Mouse (Mus musculus): ENCODE results near the gene Abca7. TPM values are rescaled to one million over a fixed set of nuclear protein-coding genes. Genes with fewer than 3 reads are reported as not detected.

Gene Abca7
- total RNA-seq, 2 experiments from 2014 or later, result 8.5 to 9.8 TPM

GRCm38 (mm10) chr10:79970415-79971182, 25.7 kb upstream of the Abca7 start, which contains the start of gene Grin3b:
Gene Grin3b (plus strand): TSS chr10:79970715.
- intact Hi-C loops (cut with DNase I), result no loop called here
- no peak for DNase-seq (ENCODE audit: extremely low spot score in 1 of 2, low spot score in 2 of 2)

- no peak for DNase-seq (ENCODE audit: extremely low spot score in 1 of 2, low spot score in 2 of 2)
- intact Hi-C loops (cut with DNase I), result no loop called here
Observed at GRCm38 (mm10) chr10:79971183-79971497, 25.2 kb upstream of the Abca7 start.

- peak in 1 of 2 experiments; percentile 70 for DNase-seq (ENCODE audit: extremely low spot score in 1 of 2, low spot score in 2 of 2)
- intact Hi-C loops (cut with DNase I), result no loop called here
Observed at GRCm38 (mm10) chr10:79972831-79973230, 23.5 kb upstream of the Abca7 start.

- no peak for DNase-seq (ENCODE audit: extremely low spot score in 1 of 2, low spot score in 2 of 2)
- intact Hi-C loops (cut with DNase I), result no loop called here
Observed at GRCm38 (mm10) chr10:79974087-79974486, 22.2 kb upstream of the Abca7 start.

- DNase-seq (ENCODE audit: extremely low spot score in 1 of 2, low spot score in 2 of 2), result no peak
- intact Hi-C loops (cut with DNase I), result no loop called here
Observed at GRCm38 (mm10) chr10:79974668-79975067, 21.6 kb upstream of the Abca7 start.

GRCm38 (mm10) chr10:79976071-79976721, 20.1 kb upstream of the Abca7 start:
- intact Hi-C loops (cut with DNase I), result no loop called here
- no peak for DNase-seq (ENCODE audit: extremely low spot score in 1 of 2, low spot score in 2 of 2)

GRCm38 (mm10) chr10:79976722-79977107, 19.6 kb upstream of the Abca7 start:
- peak in 1 of 2 experiments; percentile 38 for DNase-seq (ENCODE audit: extremely low spot score in 1 of 2, low spot score in 2 of 2)

GRCm38 (mm10) chr10:79977324-79977723, 19.0 kb upstream of the Abca7 start:
- peak in 1 of 2 experiments; percentile 35 for DNase-seq (ENCODE audit: extremely low spot score in 1 of 2, low spot score in 2 of 2)
- intact Hi-C loops (cut with DNase I), result no loop called here

More at GRCm38 (mm10) chr10:79976722-79977107, 19.6 kb upstream of the Abca7 start:
- intact Hi-C loops (cut with DNase I), result no loop called here

- intact Hi-C loops (cut with DNase I), result no loop called here
- no peak for DNase-seq (ENCODE audit: extremely low spot score in 1 of 2, low spot score in 2 of 2)
Observed at GRCm38 (mm10) chr10:79978061-79978460, 18.2 kb upstream of the Abca7 start.

- peak in 1 of 2 experiments; percentile 45 for DNase-seq (ENCODE audit: extremely low spot score in 1 of 2, low spot score in 2 of 2)
- intact Hi-C loops (cut with DNase I), result loop anchor here (10.0 kb wide), 1 partner anchor 265 kb away; the partner anchor contains the start of gene Ndufs7
Observed at GRCm38 (mm10) chr10:79979401-79980155, 16.7 kb upstream of the Abca7 start.

GRCm38 (mm10) chr10:79983205-79983604, 13.1 kb upstream of the Abca7 start:
- intact Hi-C loops (cut with DNase I), result loop anchor here (10.0 kb wide), 1 partner anchor 262 kb away; the partner anchor contains the start of gene Ndufs7

GRCm38 (mm10) chr10:79983670-79984069, 12.6 kb upstream of the Abca7 start:
- DNase-seq (ENCODE audit: extremely low spot score in 1 of 2, low spot score in 2 of 2), result peak; percentile 72 to 86
- intact Hi-C loops (cut with DNase I), result loop anchor here (10.0 kb wide), 1 partner anchor 261 kb away; the partner anchor contains the start of gene Ndufs7

More at GRCm38 (mm10) chr10:79983205-79983604, 13.1 kb upstream of the Abca7 start:
- DNase-seq (ENCODE audit: extremely low spot score in 1 of 2, low spot score in 2 of 2), result no peak

GRCm38 (mm10) chr10:79984195-79984816, 12.0 kb upstream of the Abca7 start, which contains the start of gene Tmem259:
Gene Tmem259 (minus strand): TSS chr10:79984330.
- peak; percentile 76 to 92 for DNase-seq (ENCODE audit: extremely low spot score in 1 of 2, low spot score in 2 of 2)
- intact Hi-C loops (cut with DNase I), result loop anchor here (10.0 kb wide), 1 partner anchor 260 kb away; the partner anchor contains the start of gene Ndufs7

GRCm38 (mm10) chr10:79984871-79985270, 11.4 kb upstream of the Abca7 start:
- peak; percentile 97 to 98 for DNase-seq (ENCODE audit: extremely low spot score in 1 of 2, low spot score in 2 of 2)
- intact Hi-C loops (cut with DNase I), result loop anchor here (5.0 to 10.0 kb wide), 3 partner anchors 52 to 260 kb away; partner anchors contain the start of genes Ndufs7, Polr2e and Stk11

- peak; percentile 52 to 81 for DNase-seq (ENCODE audit: extremely low spot score in 1 of 2, low spot score in 2 of 2)
- intact Hi-C loops (cut with DNase I), result loop anchor here (5.0 to 10.0 kb wide), 3 partner anchors 52 to 259 kb away; partner anchors contain the start of genes Ndufs7, Polr2e and Stk11
Observed at GRCm38 (mm10) chr10:79985334-79986231, 10.7 kb upstream of the Abca7 start.

- no peak for DNase-seq (ENCODE audit: extremely low spot score in 1 of 2, low spot score in 2 of 2)
- intact Hi-C loops (cut with DNase I), result loop anchor here (5.0 to 10.0 kb wide), 3 partner anchors 51 to 258 kb away; partner anchors contain the start of genes Ndufs7, Polr2e and Stk11
Observed at GRCm38 (mm10) chr10:79986232-79986878, 9.9 kb upstream of the Abca7 start.

GRCm38 (mm10) chr10:79986963-79987362, 9.3 kb upstream of the Abca7 start:
- intact Hi-C loops (cut with DNase I), result loop anchor here (5.0 to 10.0 kb wide), 3 partner anchors 50 to 258 kb away; partner anchors contain the start of genes Ndufs7, Polr2e and Stk11
- peak; percentile 54 to 90 for DNase-seq (ENCODE audit: extremely low spot score in 1 of 2, low spot score in 2 of 2)
